Mouse (Mus musculus) olfactory bulb, adult 2 months (tissue): ENCODE data around the gene Adssl1.

Source experiments
- CTCF ChIP-seq: fragments of 200-500 bp; IDR thresholded peaks from 2 replicates; pipeline ENCODE4 v1.5.1; 2012; ENCODE audit warnings: low read depth, mild to moderate bottlenecking, low read length, moderate library complexity; ENCODE audit not compliant: insufficient read depth
- POLR2A ChIP-seq: fragments of 200-500 bp; IDR thresholded peaks from 2 replicates; pipeline ENCODE4 v1.6.1; 2012; ENCODE audit warnings: mild to moderate bottlenecking, low read depth, low read length, moderate library complexity; ENCODE audit not compliant: insufficient read depth

DNA sequence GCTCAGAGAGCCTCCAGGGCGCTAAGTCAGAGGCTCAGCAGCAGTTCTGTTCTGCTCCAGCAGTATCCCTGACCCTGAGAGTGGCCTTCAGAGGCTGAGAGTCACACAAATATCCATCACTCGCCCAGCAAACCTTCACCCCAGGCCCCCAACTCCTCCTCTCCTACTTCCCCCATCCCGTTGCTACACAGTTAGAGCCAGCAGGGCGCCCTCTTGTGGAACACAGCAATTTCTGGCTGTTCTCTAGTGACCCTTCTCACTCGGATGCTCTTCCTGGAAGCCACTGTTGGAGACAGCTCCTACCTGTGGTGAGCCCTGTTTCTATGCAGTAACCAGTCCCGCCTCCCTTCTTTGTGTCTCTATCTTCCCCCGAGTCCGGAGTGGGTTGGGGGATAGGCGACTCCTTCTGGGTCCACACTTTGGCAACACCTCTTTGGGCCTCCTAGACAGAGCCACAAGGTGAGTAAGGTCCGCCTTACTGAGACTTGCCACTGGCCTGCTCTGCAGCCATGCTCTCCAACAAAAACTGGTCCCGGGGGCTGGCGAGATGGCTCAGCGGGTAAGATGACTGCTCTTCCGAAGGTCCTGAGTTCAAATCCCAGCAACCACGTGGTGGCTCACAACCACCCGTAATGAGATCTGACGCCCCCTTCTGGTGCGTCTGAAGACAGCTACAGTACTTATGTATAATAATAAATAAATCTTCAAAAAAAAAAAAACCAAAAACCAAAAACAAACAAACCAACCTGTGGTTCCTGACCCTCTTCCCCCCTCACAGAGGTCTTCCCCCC, 55.6 kb downstream of the Adssl1 start:
- TF ChIP-seq POLR2A: no peak
- peak; percentile 26; the same call in 1 of the 2 replicates for TF ChIP-seq CTCF
